Mouse (Mus musculus): ENCODE measurements around the gene Rfng.
"Not testable (repeated sequence)": the region's sequence is repeated elsewhere in the genome, so short reads cannot be mapped to it uniquely, and the experiment has no call there.

DNA sequence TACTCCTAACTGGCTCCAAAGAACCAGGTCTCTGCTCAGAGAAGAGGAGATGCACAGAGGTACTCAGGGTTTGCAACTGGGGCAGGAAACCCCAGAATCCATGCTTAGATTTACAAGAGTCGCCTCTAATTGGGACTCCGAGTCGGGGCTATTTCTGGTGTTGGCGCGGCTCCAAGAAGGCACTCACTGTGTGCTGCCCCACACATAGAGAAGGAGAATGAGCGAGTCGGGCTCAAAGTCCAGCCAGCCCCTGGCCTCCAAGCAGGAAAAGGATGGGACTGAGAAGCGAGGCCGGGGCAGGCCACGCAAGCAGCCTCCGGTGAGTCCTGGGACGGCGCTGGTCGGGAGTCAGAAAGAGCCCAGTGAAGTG lies 21.4 kb downstream of the Rfng start, which contains the start of gene Hmga1b:
- not testable (repeated sequence) for TF ChIP-seq CTCF (IDR thresholded peaks at IDR 0.05; ENCODE audit: borderline replicate concordance, insufficient read depth, low read depth, low read length); POLR2A (IDR thresholded peaks at IDR 0.05; ENCODE audit: borderline replicate concordance, insufficient read depth, low read length)

All from cerebellum, adult 2 months (tissue).